Mouse (Mus musculus): ENCODE results near the gene Pqlc3. TPM values are rescaled to one million over a fixed set of nuclear protein-coding genes. Genes with fewer than 3 reads are reported as not detected.

Gene Pqlc3
- total RNA-seq, 2 experiments from 2014 or later: 1.4 to 1.5 TPM

DNA sequence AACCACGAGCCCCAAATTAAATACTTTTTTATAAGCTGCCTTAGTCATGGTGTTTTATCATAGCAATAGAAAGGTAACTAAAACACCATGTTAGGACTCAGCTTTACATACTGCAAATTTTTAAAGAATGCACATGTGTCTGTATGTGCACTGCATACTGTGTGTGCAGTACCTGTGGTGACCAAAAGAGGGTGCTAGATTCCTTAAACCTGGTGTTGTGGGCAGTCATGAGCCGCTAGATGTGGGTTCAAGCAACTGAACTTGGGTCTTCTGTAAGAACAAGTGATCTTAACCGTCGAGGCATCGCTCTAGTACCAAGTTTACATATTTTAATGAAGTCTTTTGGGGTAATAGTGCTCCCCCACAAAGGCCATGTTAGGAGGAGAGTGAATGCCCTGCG, 9.3 kb upstream of the Pqlc3 start:
- DNase-seq: no peak

DNA sequence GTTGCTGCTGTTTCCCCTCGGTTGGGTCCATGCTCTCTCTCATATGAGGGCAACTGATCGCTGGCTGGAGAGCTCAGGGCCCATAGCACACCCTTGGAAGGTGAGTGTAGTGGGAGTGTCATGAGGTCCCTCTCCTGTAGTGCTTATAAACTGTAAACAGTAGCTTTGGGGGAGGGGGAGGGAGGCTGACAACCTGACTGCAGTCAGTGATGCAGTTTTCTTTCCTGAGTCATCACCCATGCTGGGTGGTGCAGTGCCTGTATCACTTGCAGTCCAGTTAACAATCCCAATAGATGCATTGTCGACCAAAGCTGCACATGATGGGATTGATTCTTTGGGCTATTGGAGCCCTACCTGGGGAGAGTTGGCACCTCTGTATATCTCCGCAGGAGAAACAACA, 1.0 kb upstream of the Pqlc3 start:
- no peak for DNase-seq

DNA sequence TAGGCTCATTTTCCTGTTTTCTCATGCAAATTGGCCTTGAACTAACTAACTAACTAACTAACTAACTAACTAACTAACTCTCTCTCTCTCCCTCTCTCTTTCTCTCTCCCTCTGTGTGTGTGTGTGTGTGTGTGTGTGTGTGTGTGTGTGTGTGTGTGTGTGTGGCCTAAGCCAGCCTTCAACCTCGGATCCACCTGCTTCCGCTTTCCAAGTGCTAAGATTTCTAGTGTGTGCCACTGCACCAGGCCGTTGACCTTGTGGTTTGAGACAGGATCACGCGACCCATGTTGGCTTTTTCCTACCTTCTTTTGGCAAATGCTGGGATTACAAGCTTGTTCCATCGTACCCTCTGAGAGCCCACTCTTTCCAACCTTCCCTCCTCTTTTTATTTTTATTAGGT, 420 bp upstream of the Pqlc3 start:
- no peak for DNase-seq

DNA sequence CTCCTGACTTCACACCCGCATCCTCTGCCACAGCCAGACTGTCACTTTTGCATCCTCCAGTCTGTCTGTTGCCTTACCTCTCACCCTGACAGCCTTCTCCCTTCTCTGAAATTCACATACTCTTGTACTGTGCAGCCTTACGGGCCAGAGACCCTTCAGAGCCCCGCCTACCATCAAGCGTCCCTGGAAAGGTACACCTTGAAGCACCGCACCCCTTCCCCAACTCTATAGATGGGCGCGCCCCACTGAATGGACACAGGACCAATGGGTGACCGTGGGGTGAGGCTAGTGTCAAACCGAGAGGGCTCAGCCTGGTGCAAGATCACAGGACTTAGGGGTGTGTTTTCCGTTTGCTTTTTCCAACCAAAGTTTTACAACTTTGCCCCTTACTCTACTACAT, 1.1 kb downstream of the Pqlc3 start:
- DNase-seq: no peak

DNA sequence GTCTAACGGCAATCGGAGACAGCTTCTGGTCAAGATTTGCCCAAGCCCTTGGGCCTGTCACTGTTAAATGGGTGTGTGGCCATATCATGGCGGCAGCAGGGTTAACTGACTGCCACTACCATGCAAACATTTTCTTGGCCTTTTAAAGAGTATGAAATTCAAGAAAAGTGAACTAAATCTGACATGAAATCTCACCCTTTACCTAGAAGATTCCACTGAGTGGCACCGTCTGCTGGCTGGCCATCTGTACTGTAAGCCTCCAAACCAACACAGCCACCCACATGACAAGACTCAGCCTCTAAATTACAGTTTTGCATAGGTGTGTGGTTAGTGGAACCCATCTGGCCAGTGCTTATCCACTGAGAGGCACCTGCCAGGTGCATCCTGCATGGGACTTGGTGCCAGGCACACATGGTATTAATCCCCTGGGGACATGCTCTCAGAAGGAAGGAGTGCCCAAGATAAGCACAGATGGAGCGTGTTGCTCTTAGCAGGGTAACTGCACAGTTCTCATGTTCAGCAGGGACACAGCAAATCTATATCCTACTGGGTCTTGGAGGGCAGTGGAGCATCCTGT, 3.2 kb downstream of the Pqlc3 start:
- no peak for DNase-seq

DNA sequence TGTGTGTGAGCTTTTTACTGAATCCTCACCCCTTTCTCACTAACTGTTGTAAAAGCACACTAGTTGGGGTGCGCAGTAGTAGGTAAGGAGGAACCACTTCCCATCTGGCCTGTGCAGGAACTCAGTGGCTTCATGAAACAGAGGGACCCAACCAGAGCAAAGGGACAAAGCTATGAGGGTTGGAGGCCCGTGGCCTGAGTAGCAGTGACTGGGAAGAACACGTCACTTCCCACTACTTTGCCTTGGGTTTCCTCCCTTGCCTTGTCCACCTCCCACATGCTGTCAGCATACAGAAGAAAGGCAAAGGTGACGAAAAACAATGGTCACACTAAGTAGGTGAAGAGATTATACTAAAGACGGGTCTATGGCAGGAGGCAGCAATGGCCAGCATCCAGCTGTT, 3.9 kb downstream of the Pqlc3 start:
- no peak for DNase-seq

DNA sequence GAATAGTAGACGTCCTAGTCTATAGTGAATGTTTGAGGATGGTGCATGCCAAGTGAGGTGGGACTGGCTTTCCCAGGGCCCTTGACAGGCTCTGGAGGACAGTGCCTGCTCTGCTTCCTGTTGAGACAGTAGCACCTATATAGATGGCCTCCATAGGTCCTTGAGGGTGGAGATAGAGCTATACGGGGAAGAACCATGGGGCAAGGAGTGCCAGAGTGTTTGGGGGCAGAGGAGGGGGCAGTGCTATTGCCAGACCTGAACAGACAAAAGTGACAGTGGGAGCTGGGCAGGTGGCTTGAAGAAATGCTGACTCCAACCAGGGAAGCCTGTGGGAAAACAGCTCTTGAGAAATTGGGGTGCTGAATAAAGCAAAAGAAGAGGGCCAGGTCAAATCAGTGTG, 5.9 kb downstream of the Pqlc3 start:
- no peak for DNase-seq

DNA sequence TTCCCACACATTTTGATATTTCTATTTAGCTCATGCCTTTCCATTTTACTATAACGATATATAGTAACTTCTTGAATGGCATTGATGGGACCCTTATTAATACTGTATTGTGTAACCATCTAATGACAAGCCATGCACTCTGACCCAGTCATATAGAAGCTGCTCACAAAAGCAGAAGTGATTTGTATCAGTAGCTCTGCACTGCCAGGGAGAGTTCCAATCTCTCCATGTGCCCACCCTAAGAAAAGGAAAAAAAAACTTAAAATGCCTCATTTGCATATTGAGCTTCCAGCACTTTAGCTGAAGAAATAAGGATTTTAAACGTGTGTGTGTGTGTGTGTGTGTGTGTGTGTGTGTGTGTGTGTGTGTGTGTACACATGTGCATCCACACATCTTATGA, 7.9 kb downstream of the Pqlc3 start:
- DNase-seq: no peak

DNA sequence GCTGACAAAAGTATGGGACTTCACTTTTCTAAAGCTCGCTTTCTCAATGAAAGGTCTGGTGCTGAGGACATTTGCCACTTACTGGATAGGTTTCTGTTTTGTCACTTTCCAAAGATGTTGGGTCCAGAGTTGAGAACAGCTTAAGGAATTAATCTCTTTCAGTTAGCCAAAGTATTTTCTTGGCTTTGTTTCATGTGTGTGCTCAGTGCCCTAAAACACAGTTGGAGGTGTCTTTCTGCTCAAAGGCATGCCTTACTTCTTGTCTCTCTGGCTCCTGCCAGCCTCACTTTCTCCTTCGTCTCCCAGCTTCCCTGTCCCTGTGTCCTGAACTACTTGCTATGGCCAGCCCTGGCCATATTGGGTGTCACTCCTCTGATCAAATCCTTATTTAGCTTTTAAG, 8.8 kb downstream of the Pqlc3 start:
- DNase-seq: no peak

DNA sequence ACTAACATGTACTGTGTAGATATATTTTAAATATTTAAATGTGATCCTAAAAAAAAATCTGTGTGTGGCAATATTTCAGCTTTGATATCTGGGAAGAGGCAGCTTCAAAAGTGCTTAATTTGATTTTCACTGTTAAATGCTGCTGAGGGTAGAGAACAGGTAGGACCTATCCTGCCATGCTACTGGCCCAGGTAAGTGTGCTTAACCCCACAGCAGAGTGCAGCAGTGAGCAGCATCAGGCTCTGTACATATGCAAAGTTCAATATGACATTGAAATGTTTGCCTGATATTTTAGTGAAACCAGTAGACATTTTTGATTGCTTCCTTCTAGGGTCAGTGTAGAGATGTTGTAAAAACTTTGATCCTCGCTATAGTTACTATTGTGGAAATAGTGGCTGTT, 14.4 kb downstream of the Pqlc3 start:
- DNase-seq: no peak

DNA sequence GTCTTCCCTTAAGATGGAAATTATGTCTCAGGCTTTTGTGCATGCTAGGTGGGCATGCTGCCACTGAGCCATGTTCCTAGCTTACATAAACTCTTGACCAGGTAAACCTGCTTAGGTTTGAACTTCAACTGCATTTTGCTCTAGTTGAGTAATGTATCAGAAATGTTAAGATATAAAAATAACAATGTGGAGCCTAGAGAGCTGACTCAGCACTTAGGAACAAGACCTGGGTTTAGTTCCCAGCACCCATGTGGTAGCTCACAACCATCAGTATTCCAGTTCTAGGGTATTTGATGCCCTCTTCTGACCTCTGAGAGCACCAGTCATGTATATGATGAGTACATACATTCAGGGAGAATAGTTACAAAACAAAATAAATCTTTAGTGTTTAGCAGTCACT, 23.1 kb downstream of the Pqlc3 start:
- DNase-seq: no peak

DNA sequence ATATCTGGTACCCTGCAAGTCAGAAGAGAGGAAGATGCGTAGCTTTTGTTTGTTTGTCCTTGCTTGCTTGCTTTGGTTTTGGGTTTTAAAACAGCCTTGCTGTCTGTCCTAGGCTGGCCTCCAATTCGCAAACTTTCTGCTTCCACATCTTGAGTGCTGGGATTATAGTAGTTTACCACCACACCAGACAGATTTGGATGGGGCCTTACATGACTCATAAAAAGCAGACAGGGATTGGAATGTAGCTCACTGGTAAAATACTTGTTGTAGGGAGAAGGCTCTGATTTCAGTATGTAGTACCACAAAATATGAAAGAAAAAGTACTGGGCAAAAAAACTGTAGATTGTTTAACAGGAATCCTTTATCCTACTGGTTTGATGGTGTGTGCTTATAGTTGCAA, 33.4 kb downstream of the Pqlc3 start:
- no peak for DNase-seq

DNA sequence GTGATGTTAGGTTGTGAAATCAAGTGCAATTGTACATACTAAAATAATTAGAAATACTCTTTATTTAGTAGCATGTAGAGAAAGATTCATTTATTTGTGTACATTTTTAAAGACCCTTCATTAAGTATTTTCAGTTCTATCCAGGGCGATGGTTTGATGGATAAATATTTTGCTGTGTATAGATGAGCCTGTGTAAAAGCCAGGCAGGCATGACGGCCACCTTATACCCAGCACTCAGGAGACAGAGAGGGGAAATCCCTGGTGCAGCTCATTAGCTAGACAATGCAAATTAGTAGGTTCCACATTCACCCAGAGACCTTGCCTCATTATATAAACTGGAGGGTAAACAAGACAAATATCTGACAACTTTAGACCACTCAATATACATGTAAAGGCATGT, 36.9 kb downstream of the Pqlc3 start:
- no peak for DNase-seq

DNA sequence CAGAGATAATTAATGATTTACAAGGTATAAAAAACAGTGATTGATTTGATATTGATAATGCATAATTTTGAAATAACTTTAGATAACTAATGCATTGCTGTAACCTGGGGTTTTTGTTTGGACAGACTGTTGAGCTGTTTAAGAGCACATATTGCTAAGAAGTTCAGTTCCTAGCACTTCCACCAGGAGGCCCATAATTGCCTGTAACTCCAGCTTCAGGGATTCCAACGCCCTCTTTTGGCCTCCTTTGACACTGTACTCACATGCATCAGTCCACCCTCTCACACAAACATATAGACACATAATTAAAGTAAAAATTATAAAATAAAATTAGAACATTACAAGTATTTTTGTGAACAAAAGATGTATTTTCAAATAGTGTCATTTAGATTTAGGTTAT, 41.4 kb downstream of the Pqlc3 start:
- no peak for DNase-seq

DNA sequence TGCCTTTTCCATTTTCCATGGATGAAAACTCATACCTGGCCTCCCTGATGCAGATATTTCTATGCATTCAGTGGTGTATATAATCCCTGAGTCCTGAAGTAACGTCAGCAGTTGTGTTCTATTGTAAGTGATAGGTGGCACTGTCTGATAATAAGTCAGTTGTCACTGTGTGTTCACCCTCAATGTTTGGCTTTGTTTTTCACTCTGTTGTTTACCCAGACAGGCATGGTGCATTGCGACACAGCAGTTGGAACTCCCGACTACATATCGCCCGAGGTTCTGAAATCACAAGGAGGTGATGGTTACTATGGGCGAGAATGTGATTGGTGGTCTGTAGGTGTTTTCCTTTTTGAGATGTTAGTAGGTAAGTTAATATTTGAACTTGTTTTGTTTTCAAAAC, 52.0 kb downstream of the Pqlc3 start:
- no peak for DNase-seq

DNA sequence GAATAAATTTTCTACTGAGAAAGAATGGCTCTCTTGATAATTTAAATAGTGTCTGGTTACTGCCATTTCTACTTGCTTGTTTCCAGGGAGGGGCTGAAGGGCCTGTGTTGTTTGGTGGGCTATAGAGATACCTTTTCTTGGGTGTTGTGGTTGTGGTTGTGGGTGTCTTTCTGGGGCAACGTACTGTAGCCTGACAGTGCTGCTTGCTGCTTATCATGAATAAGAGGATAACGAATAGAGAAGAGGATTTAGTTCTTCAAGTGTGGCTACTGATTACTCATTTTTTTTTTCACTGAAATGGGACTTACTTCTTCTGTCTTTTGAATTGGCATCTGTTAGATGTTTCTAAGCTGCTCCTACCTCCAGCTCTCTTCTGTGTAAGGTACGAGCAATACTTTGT, 58.2 kb downstream of the Pqlc3 start:
- no peak for DNase-seq

Other genes with a start within 250 kb of the Pqlc3 start
- under 1 TPM; 0.56 to 0.67 TPM for gene Greb1, start 199.5 kb downstream of the Pqlc3 start, total RNA-seq (2021)
- 100 to 1,000 TPM in 1 of 2 experiments, 10 to 100 TPM in 1; 96.4 to 114 TPM for gene E2f6, start 189.4 kb downstream of the Pqlc3 start, total RNA-seq (2021)
- gene Rock2, start 105.5 kb downstream of the Pqlc3 start, total RNA-seq (2021): 10 to 100 TPM; 59.4 to 89.8 TPM
- gene 2410004P03Rik, start 11.3 kb upstream of the Pqlc3 start, total RNA-seq (2021): not detected
- gene Kcnf1, start 176.5 kb upstream of the Pqlc3 start, total RNA-seq (2021): 1 to 10 TPM in 1 of 2 experiments, under 1 TPM in 1; 0.43 to 4.8 TPM

Measured in gastrocnemius, postnatal 25 days (tissue).